Mouse (Mus musculus) cortical plate, adult 2 months (tissue): ENCODE results near the gene Glp2r. TPM values are rescaled to one million over a fixed set of nuclear protein-coding genes. Genes with fewer than 3 reads are reported as not detected.

Experiments used
- H3K27ac ChIP-seq: fragments of 200-500 bp; 2 replicates; pipeline ENCODE4 v1.5.1; 2012; ENCODE audit warnings: low read length, control low read depth, inconsistent platforms; ENCODE audit not compliant: insufficient read depth
- H3K4me1 ChIP-seq: fragments of 200-500 bp; 2 replicates; pipeline ENCODE4 v1.6.1; 2011; ENCODE audit warnings: low read length; ENCODE audit not compliant: control insufficient read depth, insufficient read depth
- H3K4me3 ChIP-seq: fragments of 200-500 bp; 2 replicates; pipeline ENCODE4 v1.5.1; 2011; ENCODE audit warnings: mild to moderate bottlenecking, low read length, control low read depth; ENCODE audit not compliant: insufficient read depth
- CTCF ChIP-seq: fragments of 200-500 bp; IDR thresholded peaks from 2 replicates; pipeline ENCODE4 v1.5.1; 2011; ENCODE audit warnings: mild to moderate bottlenecking, control low read depth, low read length; ENCODE audit not compliant: insufficient read depth; ENCODE audit errors: extremely low read depth
- POLR2A ChIP-seq: fragments of 200-500 bp; IDR thresholded peaks from 2 replicates; pipeline ENCODE4 v1.6.1; 2011; ENCODE audit warnings: mild to moderate bottlenecking, low read length, control low read depth; ENCODE audit not compliant: insufficient read depth; ENCODE audit errors: extremely low read depth
- polyA plus RNA-seq: library from polyadenylated mRNA; depleted of rRNA; stranded (reverse); fragments of >200 nt; gene quantifications from 2 replicates; pipeline ENCODE4 v1.2.3, GENCODE M21; 2012; rRNA removed

Glp2r gene
- polyA plus RNA-seq, 1 experiment, result 1.3 TPM

GRCm38 (mm10) chr11:67628522-67628921 is 142.4 kb downstream of the Glp2r start:
- H3K27ac ChIP-seq, result no peak overlapping the region
- no peak overlapping the region for H3K4me3 ChIP-seq
- no peak for TF ChIP-seq CTCF
- no peak for TF ChIP-seq POLR2A
- peaks cover 10% of the 10 kb centered on the region; the same call in 1 of the 2 replicates for H3K4me1 ChIP-seq

DNA sequence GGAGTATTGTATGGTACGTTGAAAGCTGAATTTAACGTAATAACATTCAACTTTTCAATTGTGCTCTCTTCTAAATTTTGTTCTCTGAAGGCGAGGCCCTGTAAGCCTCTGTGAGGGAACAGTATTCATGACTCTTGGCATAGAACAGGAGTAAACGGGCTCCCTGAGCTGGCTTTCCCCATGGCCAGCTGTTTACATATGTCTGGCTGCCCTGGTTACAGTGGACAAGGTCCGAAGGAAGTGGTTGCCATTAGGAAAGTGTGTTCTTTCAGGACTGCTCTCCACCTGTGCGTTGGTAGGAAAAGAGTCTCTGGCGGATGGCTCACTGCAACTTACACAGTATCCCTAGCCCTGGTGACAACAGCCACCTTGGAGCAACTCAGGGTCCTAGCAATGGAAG is 143.8 kb downstream of the Glp2r start:
- Histone ChIP-seq H3K27ac (no peak overlapping the region), H3K4me1 (peaks cover 11% of the 10 kb centered on the region; the same call in 1 of the 2 replicates), H3K4me3 (no peak overlapping the region)
- TF ChIP-seq CTCF (no peak), POLR2A (no peak)

DNA sequence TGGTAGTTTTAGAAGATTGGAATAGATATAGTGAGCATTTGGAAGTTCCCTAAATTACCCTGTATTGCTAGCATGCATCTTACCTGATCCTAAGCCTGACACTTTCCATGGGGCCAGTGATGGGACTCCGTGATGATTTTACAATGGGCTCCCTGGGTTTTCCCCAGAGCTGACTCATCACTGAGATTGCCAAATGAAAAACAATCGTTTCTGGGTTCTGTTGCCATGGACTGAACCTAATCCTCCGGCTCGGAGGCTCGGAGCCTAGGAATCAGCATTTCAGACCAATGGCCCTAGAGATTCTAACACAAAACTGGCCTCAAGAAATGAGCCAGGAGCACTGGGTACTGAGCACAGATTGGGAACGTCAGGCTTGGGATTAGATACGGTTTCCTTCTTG is 148.6 kb downstream of the Glp2r start:
- no peak overlapping the region for H3K27ac ChIP-seq
- TF ChIP-seq POLR2A (no peak), CTCF (no peak)
- no peak overlapping the region for H3K4me3 ChIP-seq
- peaks cover 21% of the 10 kb centered on the region for H3K4me1 ChIP-seq

DNA sequence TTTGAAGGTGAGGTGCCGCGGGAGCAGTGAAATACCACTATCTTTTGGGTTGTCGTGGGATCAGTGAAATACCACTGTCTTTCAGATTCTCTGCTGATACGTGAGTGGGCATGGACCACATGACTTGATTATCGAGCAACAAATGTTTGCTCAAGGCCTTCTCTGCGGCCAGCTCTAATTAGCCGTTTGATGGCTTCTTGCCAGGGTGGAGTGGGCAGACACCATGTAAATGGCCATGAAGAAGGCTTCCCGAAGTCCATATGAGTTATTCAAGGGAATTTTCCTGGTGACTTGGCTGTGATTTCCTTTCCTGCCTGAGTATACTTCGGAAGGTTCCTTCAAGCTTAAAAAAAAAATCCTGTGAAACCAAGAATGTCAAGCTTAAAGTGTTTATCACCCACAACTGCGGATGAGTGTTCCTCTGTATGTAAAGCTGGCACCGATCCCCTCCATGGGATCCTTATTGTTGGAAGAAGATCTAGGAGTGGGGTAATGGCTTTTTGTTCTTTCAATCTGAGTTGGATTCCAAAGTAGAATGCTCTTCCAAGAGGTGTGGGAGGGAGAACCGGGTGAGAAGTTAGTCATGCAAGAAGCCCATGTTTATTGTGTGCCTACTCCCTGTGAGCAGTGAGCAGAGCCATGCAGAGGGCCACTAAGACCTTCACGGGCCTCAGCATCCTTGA is 154.3 kb downstream of the Glp2r start:
- TF ChIP-seq POLR2A, result no peak
- no peak for TF ChIP-seq CTCF
- H3K27ac ChIP-seq, result peak overlapping the region; percentile 11

DNA sequence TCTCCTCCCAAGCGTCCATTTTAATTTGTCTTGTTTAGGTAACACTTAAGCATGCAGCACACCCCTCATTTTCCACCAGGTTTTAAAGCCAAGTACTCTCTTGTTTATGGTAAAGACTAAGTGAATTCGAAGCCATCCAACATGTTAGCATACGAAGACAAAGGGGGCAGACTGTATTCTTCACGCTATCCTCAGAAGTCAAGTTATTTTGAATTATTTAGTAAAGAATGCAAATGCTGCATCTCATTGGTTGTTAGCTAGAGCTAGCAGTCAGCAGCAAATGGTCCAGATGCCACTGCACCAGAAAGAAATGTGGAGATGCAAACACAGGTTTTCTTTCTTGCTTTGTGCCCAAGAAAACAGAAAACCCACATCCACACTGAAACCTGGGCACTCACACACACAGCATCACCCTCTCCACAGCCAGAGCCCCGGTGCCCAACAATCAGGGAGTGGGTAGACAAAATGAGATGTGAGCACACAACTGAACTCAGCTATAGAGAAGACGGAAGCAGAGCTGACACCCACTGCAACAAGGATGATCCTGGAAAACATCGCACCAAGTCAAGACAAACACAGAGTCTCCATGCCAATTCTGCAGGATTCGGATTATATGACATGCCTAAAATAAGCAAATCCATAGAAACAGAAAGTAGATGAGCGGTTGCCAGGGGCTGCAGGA is 158.7 kb downstream of the Glp2r start:
- H3K4me3 ChIP-seq, result no peak overlapping the region
- peaks cover 18% of the 10 kb centered on the region for H3K4me1 ChIP-seq
- H3K27ac ChIP-seq, result 0 out of 2 replicates have a peak overlapping the region, but pooled peaks have one; percentile 35
- TF ChIP-seq CTCF (no peak), POLR2A (no peak)

More for the DNA sequence above, 154.3 kb downstream of the Glp2r start:
- no peak overlapping the region for H3K4me3 ChIP-seq
- H3K4me1 ChIP-seq, result peaks cover 24% of the 10 kb centered on the region

Other genes with a start within 250 kb of the Glp2r start
- gene Rcvrn, start 75.8 kb downstream of the Glp2r start, polyA plus RNA-seq, result 1.3 and 2.1 TPM in 2 replicates
- gene Gsg1l2, start 3.5 kb upstream of the Glp2r start, polyA plus RNA-seq, result 0.08 TPM in 2 replicates
- gene Dhrs7c, start 27.0 kb upstream of the Glp2r start, polyA plus RNA-seq, result 0.13 and 0.15 TPM in 2 replicates
- gene Usp43, start 151.0 kb upstream of the Glp2r start, polyA plus RNA-seq, result 6.1 and 7.6 TPM in 2 replicates
- gene Cfap52, start 194.5 kb upstream of the Glp2r start, polyA plus RNA-seq, result 0.89 and 1.4 TPM in 2 replicates
- 34.7 TPM in 2 replicates for gene Stx8, start 195.0 kb upstream of the Glp2r start, polyA plus RNA-seq